Mouse (Mus musculus): ENCODE results near the gene Cx3cr1.

The Cx3cr1 gene

DNA sequence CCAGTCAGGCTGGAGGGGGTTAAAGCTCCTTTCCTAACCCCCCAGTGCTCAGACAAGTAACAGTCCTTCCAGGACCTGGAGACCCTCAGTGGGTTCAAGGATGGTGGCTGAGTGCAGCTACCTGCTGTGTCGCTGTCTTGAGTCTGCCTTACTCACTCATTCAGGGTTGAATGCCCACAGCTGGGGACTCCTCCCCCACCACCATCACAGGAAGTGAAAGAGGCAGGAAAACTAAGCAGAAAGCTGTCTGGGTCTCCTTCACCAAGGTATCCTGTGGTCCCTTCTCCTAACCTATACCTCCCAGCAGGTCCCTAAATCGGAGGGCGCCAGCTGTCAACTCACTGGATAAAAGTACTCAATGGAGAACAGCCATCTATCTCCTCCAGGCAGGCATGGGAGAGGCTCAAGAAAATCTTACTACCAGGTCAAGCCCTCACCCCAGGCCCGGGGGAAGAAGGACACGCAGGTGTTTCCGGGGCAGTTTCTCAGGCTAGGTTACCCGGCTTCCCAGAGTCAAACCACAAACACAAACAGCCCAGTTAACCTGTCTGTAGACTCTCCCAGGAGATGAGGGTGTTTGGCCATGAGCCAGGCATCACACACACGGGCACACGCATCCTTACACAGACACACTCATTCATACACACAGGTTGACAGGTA is 91.4 kb downstream of the Cx3cr1 start:
- DNase-seq (ENCODE audit: extremely low spot score, low read depth, low spot score), result no peak

DNA sequence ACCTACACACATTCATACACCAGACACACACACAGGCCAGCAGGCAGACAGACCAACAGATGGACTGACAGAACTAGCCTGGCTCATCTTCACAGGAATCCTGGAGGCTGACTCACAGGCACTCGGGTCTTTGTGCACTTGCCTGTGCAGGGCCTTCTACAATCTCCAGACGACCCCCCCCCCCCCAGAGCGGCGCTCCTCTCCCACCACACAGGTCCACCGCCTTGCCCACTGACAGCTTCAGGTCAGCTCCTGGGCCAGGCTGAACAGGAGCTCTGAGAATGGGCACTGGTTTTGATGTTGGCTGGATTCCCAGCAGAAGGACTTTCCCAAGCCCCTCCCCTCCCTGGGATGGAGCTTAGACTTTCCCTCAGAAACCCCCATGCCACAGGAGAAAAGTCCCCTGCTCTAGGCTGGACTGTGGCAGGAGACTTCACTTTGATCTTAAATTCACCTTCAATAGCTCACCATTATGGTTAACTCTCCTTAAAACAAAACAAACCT is 92.1 kb downstream of the Cx3cr1 start:
- DNase-seq (ENCODE audit: extremely low spot score, low read depth, low spot score), result no peak

DNA sequence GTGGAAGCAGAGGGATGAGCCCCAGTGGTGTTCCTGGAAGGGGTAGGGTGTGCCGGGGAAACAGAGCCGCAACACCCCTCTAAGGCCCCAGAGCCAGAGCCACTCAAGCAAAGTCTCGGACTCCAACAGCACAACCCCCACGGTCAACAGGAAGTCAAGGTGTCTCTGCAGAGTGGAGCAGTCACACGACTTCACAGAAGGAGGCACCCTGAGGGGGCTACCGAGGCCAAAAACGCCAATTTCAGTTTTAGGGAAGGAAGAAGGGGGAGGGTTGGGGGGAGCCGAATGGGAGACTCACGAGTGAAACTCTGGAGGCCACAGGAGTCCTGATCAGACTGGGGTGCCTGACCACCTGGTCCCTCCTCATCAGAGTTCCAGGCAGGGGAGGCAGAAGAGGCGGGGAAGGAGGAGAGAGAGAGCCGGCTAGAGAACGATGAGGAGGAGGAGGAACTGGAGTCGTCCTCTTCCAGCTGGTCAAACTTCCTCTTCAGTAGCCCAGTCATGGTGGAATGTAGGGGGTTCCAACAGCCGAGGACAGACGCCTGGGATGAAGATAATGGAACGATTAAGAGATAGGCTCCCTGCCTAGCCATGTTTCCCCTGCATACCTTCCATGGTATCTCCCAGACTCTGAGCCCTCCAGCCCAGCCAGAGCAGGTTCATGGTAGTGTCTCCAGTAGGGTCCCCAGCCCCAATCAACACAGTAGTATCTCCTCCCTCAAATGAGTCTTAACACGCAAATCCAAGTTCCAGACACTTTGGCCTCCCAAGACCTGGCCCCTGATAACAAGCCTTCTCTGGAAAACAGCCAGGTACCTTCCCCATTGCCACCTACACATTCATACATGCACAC is 92.7 kb downstream of the Cx3cr1 start:
- DNase-seq (ENCODE audit: extremely low spot score, low read depth, low spot score), result no peak

DNA sequence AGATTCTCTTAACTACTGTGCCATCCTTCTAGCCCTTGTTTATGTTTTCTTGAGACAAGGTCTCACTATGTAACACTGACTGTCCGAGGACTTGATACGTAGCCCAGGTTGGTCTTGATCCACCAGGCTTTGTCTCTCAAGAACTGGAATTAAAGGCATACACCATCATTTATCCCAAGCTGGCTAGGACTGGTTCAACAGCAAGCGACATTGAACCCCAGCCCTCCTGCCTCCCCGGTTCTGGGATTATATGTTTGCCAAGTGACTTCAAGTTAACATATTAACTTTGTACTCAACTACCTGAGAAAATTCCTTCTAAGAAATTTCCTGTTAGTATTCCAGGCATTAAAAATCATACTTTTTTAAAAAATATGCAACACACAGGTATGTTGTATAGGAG is 94.4 kb downstream of the Cx3cr1 start:
- no peak for DNase-seq (ENCODE audit: extremely low spot score, low read depth, low spot score)

DNA sequence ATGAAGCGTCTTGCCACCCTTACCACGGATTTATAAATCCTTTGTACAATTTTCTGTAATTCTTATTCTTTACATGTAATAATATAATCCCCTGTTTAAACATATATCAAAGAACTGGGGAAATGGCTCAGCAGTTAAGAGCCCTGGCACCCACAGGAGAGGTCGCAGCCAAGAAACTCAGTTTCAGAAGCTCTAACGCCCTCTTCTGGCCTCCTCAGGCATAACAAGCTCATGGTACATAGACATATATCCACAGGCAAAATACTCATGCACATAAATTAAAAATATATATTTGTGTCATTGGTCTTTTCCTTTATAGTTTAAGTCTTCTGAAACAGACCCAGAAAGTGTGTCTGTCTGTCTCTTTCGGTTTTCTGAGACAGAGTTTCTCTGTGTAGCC is 95.1 kb downstream of the Cx3cr1 start:
- DNase-seq (ENCODE audit: extremely low spot score, low read depth, low spot score), result no peak

DNA sequence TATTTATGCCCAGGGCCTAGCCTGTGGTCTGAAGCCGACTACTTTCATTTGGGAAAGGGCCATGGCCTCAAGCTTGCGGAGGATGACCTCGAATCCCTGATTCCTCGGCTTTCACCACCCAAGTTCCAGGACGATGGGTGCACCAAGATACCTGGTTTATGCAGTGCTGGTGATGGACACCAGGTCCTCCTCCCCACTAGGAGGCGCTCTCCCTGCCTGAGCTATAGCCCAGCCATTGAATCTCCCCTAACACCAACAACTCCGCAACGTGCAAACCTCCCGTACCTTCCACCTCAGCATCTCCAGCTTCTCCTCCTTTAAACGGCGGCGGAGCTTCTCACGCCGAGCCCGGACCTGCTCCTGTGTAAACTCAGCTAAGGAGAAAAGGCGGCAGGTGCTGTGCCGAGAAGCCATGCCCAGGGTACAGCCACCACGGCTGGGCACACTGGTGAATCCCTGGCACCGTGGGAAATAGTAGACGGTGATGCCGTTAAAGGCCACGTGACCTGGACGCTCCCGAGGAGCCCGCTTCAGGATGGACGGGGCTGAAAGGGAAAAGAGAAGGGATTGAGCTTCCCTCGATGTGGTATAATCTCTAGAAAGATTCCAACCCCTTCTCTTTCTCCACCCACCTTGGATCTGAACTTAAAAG is 95.7 kb downstream of the Cx3cr1 start:
- DNase-seq (ENCODE audit: extremely low spot score, low read depth, low spot score), result no peak

DNA sequence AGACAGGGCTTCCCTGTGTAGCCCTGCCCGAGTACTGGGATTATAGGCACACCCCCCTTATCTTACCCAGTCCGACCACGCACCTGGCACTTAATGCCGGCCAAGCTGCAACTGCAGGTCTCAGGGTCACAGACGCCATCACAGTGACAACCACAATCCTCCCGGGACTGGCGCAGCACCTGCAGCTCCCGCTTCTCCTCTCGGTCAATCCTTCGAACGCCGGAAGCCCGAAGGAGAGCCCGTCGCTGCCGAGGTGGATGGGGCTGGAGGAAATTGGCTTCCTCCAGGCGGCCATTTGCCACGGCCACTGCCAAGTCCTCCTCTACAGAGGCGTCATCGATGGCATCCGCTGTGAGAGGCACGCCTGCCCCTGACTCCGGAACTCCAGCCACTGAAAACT is 96.4 kb downstream of the Cx3cr1 start:
- DNase-seq (ENCODE audit: extremely low spot score, low read depth, low spot score), result no peak

DNA sequence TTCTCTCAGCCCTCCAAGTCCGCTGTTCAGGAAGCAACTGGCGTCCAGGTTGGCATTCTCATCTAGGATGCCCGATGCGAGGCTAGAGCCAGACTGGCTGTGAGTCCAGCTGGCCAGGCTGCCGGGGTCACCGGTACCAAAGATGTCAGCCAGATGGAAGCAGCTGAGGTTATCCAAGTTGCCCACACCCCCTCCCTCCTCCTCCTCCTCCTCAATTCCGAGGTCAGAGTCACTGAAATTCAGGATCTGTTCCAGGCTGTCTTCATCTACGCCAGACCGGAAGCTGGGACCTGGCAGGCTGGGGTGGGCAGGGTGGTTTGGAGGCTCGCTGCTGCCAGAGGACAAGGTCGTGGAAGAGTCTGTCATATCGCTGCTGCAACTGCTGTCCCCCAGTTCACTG is 97.1 kb downstream of the Cx3cr1 start:
- no peak for DNase-seq (ENCODE audit: extremely low spot score, low read depth, low spot score)

DNA sequence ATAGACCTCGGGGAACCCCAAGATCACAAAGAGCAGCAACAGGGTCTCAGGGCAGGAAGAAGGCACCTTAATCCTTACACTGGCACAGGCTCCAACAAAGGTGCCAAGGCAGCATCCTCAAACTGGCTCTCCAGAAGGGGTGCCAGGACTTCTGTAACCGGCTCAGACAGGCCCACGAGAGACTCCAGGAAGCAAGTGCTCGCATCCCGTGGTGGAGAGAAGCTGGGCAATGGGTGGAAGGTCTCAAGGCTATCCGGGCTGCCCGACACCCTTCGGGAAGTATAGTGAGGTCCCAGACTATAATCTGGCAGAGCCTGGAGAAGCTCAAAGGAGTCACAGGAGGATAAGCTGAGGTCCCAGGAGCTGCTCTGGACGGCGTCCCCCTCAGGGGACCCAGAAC is 97.5 kb downstream of the Cx3cr1 start:
- DNase-seq (ENCODE audit: extremely low spot score, low read depth, low spot score), result no peak

DNA sequence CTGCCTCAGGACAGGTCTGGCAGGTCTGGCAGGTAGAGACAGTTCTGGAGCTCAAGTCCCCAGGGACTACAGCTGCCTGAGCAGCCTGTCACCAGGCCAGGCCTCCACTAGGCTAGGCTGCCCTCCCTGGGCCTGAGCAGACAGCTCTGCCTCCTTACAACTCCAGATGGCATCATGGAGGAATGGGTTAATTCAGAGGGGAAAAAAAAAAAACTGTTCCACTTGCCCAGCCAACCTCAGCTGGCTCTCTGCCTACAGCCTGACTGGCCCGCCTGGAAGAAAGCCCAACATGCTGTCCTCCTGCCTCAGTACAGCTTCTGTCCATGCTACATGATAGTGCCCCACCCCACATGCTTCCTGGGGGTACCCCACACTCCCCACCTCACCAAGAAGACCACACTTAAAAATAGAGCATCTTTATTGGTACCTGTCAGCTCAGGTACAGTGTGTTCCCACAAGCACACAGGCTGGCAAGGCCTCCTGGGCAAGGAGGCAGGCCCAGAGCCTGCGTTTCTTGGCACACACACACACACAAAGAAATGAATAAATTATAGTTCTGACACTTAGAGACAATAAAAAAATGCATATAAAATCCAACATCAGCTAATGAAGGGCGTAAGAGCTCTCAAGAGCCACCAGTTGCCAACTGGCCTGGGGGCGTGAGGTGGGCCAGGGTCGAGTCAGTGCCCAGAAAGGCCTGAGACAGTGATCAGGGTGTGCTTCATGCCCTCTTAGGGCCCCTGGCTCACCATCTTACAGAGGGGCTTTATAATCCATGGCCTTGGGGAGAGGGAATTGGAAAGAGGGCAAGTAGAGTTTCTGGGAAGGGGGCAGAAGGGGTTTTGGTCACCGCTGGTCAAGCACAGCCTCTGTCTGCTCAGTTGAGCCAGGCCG is 98.7 kb downstream of the Cx3cr1 start:
- DNase-seq (ENCODE audit: extremely low spot score, low read depth, low spot score), result no peak

DNA sequence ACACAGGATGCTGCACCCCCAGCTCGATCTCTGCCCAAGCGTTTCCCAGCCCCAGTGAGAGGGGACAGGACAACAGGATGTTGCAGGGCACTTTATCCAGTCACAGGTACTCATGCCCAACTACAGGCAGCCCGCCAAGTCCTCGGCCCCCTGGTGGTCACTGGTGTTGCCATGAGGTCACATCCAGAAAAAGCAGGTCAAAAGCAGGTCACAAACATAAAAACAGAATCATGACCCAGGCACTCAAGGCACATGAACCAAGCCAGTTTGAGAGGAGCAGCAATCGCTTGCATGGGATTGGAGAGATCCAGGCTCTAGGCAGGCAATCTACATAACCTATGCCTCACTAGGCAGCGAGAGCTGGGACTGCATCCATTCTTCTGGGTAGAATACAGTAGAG is 99.5 kb downstream of the Cx3cr1 start:
- DNase-seq (ENCODE audit: extremely low spot score, low read depth, low spot score), result no peak

DNA sequence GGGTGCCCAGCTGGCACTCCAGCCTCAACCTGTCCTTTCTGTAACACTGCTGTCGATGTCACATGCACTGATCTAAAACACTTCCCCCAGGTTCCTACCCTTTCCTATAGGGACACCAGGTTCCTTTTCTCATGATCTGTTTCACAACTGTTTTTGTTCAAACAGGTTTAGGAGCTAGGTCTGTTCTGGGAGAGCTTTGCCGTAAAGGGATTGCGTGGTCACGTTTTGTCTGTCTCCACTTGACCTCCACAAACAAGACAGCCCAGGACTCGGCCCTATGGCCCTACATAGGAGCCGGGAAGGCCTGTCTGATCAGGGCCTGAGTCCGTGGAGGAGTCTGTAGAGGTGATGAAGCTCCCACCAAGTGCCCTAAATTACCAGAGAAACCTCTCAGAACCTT is 99.9 kb downstream of the Cx3cr1 start:
- DNase-seq (ENCODE audit: extremely low spot score, low read depth, low spot score), result no peak

DNA sequence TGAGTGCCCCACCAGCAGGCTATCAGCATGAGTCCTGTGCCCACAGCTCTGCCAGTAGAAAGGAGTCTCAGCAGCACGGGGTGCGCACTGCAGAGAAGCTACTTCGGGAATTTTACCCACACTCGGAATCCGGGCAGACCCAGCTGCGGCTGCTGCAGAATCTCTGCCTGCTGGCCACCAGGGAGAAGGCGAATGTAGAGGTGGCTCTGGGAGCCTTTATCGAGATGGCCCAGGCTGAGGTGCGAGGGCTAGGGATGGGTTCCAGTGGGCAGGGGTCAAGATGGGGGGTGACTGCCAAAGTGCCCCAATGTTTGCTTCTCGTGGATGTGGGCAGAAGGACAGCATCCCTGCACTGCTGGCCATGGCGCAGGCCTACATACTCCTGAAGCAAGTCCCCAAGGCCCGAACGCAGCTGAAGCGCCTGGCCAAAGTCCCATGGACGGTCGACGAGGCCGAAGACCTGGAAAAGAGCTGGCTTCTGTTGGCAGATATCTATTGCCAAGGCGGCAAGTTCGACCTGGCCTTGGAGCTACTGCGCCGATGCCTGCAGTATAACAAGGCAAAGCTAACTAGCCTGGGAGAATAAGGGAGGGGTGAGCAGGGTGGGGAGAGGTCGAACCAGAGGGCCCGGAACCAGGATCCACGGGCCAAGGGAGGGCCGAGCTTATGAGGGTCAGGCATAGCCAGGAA is 103.3 kb downstream of the Cx3cr1 start:
- DNase-seq (ENCODE audit: extremely low spot score, low read depth, low spot score), result no peak

DNA sequence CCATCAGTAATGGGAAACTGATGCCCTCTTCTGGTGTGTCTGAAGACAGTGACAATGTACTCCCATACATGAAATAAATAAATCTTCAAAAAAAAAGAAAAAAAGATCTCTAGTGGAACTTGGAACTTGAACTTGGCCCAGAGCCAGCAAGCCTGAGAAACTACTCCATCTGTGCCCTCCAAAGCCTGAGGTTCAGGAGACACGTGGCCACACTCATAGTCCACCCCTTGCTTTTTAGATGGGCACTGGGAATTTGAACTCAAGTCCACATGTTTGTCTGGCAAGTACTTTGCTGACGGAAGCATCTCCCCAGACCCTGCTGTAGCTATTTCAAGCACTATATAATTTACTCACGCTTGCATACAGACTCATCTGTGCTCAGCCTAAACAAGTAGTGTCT is 104.5 kb downstream of the Cx3cr1 start:
- DNase-seq (ENCODE audit: extremely low spot score, low read depth, low spot score), result no peak

DNA sequence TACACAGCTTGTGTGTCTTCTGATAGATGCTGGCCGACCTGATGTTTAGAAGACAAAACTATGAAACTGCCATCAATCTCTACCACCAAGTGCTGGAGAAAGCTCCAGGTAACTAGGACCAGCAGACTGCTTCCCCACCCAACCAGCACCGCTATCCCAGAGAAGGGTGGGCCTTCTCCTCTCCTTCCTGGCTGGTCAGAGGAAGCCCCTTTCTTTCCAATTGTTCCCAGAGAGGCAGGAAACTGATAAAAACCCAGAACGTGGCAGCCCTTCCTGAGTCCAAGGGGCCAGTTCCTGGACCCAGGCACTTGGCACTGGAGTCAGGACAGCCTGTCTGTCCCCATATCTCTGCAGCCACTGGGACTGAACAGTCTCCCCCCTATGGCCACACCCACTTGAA is 105.5 kb downstream of the Cx3cr1 start:
- no peak for DNase-seq (ENCODE audit: extremely low spot score, low read depth, low spot score)

DNA sequence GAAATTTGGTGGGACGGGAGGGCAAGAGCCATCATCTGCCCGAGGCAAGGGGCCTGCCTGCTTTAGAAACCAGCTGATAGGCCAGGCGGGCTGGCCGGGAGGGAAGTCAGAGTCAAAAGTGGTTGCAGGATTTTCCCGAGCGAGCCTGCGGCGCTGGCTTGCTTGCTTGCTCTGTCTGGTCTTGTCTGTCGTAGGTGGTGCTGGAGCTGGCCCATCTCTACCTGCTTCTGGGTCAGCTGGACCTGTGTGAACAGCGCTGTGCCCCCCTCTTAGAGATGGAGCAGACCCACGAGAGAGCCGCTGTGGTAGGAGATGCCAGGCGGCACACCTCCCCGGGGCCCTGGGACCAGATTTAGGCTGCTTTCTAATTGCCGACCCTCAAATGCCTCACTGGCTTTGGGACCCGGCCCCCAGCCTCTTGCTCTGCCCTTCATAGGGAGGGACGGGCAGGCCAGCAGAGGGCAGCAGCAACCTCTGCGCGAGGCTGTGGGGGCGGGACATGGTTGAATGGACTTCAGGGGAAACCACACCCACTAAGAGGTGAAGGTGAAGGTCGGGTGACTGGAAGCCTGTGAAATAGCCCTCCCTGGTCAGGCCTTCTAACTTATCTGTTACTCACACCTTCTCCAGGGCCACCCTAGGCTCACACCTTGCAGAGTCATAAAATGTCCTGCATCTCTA is 106.6 kb downstream of the Cx3cr1 start:
- DNase-seq (ENCODE audit: extremely low spot score, low read depth, low spot score), result no peak

DNA sequence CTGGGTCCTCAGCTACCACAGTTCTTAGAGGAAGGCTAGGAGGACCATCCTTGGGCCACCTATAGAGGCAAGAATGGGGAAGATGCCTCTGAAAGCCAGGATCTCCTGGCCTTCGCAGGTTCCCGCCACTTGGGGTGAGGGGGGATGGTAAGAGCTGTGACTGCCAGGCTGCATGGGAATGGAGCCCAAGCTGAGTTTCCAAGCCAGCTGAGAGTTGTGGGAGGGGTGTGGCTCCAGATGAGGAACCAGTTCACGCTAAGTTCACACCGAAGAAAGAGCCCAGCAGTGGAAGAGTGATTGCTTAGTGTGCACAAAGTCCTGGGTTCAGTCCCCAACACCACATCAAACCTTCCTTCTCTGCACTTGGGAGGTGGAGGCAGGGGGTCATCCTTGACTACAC is 107.5 kb downstream of the Cx3cr1 start:
- no peak for DNase-seq (ENCODE audit: extremely low spot score, low read depth, low spot score)

DNA sequence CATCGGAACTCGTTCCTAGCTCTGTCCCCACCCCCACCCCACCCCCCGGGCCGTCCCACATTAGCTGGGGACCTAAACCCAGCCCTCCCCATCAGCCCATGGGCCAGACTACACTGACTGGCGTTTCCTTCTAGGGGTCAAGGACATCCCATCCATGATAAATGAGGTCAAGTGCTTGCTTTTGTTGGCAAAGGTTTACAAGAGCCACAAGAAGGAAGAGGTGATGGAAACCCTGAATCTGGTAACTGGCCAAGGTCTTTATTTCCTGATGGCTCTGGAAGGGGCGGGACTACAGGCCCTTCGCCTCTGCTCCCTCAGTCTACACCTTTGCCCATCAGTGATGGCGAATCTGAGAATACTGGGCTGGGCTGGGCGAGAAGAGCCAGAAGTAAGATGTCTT is 110.8 kb downstream of the Cx3cr1 start:
- no peak for DNase-seq (ENCODE audit: extremely low spot score, low read depth, low spot score)

DNA sequence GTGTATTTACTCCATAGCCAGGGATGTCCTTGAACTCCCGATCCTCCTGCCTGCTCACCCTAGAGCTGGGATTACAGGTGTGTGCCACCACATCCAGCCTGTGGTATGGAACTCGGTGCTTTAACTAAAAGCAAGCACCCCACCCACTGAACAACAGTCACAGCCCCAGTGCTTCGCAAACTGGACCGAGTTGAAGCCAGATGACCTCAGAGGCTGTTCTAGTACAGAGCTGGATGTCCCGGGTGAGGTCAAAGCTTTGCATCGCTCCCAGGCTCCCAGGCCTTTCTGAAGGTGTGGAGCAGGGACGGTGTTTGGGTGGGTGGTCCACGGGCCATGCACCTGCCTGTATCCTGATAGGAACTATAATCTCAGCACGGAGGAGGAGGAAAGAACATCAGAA is 118.3 kb downstream of the Cx3cr1 start:
- no peak for DNase-seq (ENCODE audit: extremely low spot score, low read depth, low spot score)

DNA sequence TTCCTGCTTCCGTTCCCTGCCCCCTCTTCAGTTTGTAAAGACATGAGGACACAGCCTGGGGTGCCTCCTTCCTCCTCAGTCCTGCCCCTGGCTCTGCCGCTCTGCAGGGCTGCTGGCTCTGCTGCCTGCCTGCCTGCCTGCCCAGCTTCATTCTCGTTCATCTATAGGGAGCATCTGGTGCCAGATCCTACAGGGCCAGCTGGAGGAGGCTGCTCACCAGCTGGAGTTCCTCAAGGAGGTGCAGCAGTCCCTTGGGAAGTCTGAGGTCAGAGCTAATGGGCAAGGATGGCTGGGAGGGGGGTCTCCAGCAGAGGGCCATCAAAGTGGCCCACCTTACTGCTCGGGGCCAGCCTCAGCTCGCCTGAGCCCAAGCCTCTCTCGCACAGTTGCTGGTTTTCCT is 119.2 kb downstream of the Cx3cr1 start:
- DNase-seq (ENCODE audit: extremely low spot score, low read depth, low spot score), result no peak
